Mouse (Mus musculus) urinary bladder, postnatal 14 days (tissue): Measurements from ENCODE around the gene Yeats4.
"Not testable (repeated sequence)": the region's sequence is repeated elsewhere in the genome, so short reads cannot be mapped to it uniquely, and the experiment has no call there.

Source experiments
- DNase-seq: peaks from one replicate; pipeline ENCODE4 v3.0.0; 2021; ENCODE audit warnings: low spot score

Gene Yeats4

GRCm38 (mm10) chr10:117224102-117224990 lies at the start of gene Yeats4:
Yeats4 (minus strand) TSS chr10:117224507.
- DNase-seq = peak; percentile 93

- no peak for DNase-seq
Observed at GRCm38 (mm10) chr10:117272023-117272422, 47.7 kb upstream of the Yeats4 start.

- no peak for DNase-seq
Observed at GRCm38 (mm10) chr10:117259870-117260269, 35.6 kb upstream of the Yeats4 start.

GRCm38 (mm10) chr10:117238603-117239002 lies 14.3 kb upstream of the Yeats4 start, which contains the start of gene 9530003J23Rik:
9530003J23Rik (minus strand) TSS chr10:117238703.
- DNase-seq = no peak

GRCm38 (mm10) chr10:117235866-117236265 lies 11.6 kb upstream of the Yeats4 start:
- DNase-seq = no peak

GRCm38 (mm10) chr10:117234825-117235224 lies 10.5 kb upstream of the Yeats4 start:
- DNase-seq = no peak

- peak; percentile 52 for DNase-seq
Observed at GRCm38 (mm10) chr10:117229826-117230225, 5.5 kb upstream of the Yeats4 start.

- no peak for DNase-seq
Observed at GRCm38 (mm10) chr10:117226002-117226401, 1.7 kb upstream of the Yeats4 start.

GRCm38 (mm10) chr10:117225094-117225493 lies 787 bp upstream of the Yeats4 start:
- no peak for DNase-seq

- no peak for DNase-seq
Observed at GRCm38 (mm10) chr10:117223758-117224101, 577 bp downstream of the Yeats4 start.

GRCm38 (mm10) chr10:117222821-117223220 lies 1.5 kb downstream of the Yeats4 start:
- DNase-seq = no peak

- DNase-seq = no peak
Observed at GRCm38 (mm10) chr10:117218351-117218750, 6.0 kb downstream of the Yeats4 start.

- DNase-seq = no peak
Observed at GRCm38 (mm10) chr10:117217246-117217840, 7.0 kb downstream of the Yeats4 start.

GRCm38 (mm10) chr10:117216793-117217192 lies 7.5 kb downstream of the Yeats4 start:
- peak; percentile 51 for DNase-seq

GRCm38 (mm10) chr10:117216132-117216495 lies 8.2 kb downstream of the Yeats4 start:
- no peak for DNase-seq

GRCm38 (mm10) chr10:117215409-117216131 lies 8.7 kb downstream of the Yeats4 start:
- no peak for DNase-seq

- DNase-seq = no peak
Observed at GRCm38 (mm10) chr10:117211023-117211422, 13.3 kb downstream of the Yeats4 start.

GRCm38 (mm10) chr10:117209469-117209938 lies 14.8 kb downstream of the Yeats4 start:
- DNase-seq = no peak

- not testable (repeated sequence) for DNase-seq
Observed at GRCm38 (mm10) chr10:117208787-117209186, 15.5 kb downstream of the Yeats4 start.

- no peak for DNase-seq
Observed at GRCm38 (mm10) chr10:117208221-117208620, 16.1 kb downstream of the Yeats4 start.

GRCm38 (mm10) chr10:117206070-117206469 lies 18.2 kb downstream of the Yeats4 start:
- no peak for DNase-seq

GRCm38 (mm10) chr10:117203558-117203981 lies 20.7 kb downstream of the Yeats4 start:
- DNase-seq = no peak
